Mouse (Mus musculus) CH12F3 (cell line): Measurements from ENCODE around the gene Efcab5.
"Not testable (repeated sequence)": the region's sequence is repeated elsewhere in the genome, so short reads cannot be mapped to it uniquely, and the experiment has no call there.

Source experiments
- in situ Hi-C: fragments of 300-500 bp; cut with MboI; formaldehyde crosslinking; loops from 2 replicates; pipeline ENCODE4 v1.14.3; 2020; ENCODE audit warnings: low sequenced_read_pairs

Gene Efcab5

GRCm38 (mm10) chr11:77180886-77181285 is 7.9 kb downstream of the Efcab5 start:
- in situ Hi-C loops: no loop called here

GRCm38 (mm10) chr11:77179771-77180170 is 9.0 kb downstream of the Efcab5 start:
- in situ Hi-C loops: no loop called here

- in situ Hi-C loops: no loop called here
These were observed 14.2 kb downstream of the Efcab5 start for GRCm38 (mm10) chr11:77174531-77174930.

GRCm38 (mm10) chr11:77173731-77174130 is 15.0 kb downstream of the Efcab5 start:
- in situ Hi-C loops: no loop called here

- in situ Hi-C loops: no loop called here
These were observed 28.0 kb downstream of the Efcab5 start for GRCm38 (mm10) chr11:77160744-77161143.

- in situ Hi-C loops: no loop called here
These were observed 28.4 kb downstream of the Efcab5 start for GRCm38 (mm10) chr11:77160341-77160740.

- in situ Hi-C loops: no loop called here
These were observed 34.6 kb downstream of the Efcab5 start for GRCm38 (mm10) chr11:77154214-77154613.

- in situ Hi-C loops: no loop called here
These were observed 38.0 kb downstream of the Efcab5 start for GRCm38 (mm10) chr11:77150806-77151205.

GRCm38 (mm10) chr11:77149783-77150630 is 38.8 kb downstream of the Efcab5 start:
- in situ Hi-C loops: not testable (repeated sequence)

- in situ Hi-C loops: no loop called here
These were observed 40.0 kb downstream of the Efcab5 start for GRCm38 (mm10) chr11:77148774-77149173.

GRCm38 (mm10) chr11:77147753-77148152 is 41.0 kb downstream of the Efcab5 start:
- in situ Hi-C loops: no loop called here

GRCm38 (mm10) chr11:77145423-77145822 is 43.3 kb downstream of the Efcab5 start:
- in situ Hi-C loops: no loop called here

GRCm38 (mm10) chr11:77141938-77142337 is 46.8 kb downstream of the Efcab5 start:
- in situ Hi-C loops: no loop called here

GRCm38 (mm10) chr11:77139976-77140375 is 48.8 kb downstream of the Efcab5 start:
- in situ Hi-C loops: no loop called here

- in situ Hi-C loops: no loop called here
These were observed 55.3 kb downstream of the Efcab5 start for GRCm38 (mm10) chr11:77133450-77133849.

- in situ Hi-C loops: no loop called here
These were observed 56.2 kb downstream of the Efcab5 start for GRCm38 (mm10) chr11:77132580-77132979.

- in situ Hi-C loops: no loop called here
These were observed 60.2 kb downstream of the Efcab5 start for GRCm38 (mm10) chr11:77128562-77128961.

- in situ Hi-C loops: no loop called here
These were observed 77.6 kb downstream of the Efcab5 start for GRCm38 (mm10) chr11:77111141-77111540.

- in situ Hi-C loops: no loop called here
These were observed 80.3 kb downstream of the Efcab5 start for GRCm38 (mm10) chr11:77108442-77108841.

GRCm38 (mm10) chr11:77107872-77108271 is 80.9 kb downstream of the Efcab5 start:
- in situ Hi-C loops: not testable (repeated sequence)

GRCm38 (mm10) chr11:77106961-77107360 is 81.8 kb downstream of the Efcab5 start:
- in situ Hi-C loops: no loop called here

- in situ Hi-C loops: loop anchor here (5.0 kb wide), 1 partner anchor 207 kb away; no protein-coding TSS in a partner anchor
These were observed 88.4 kb downstream of the Efcab5 start for GRCm38 (mm10) chr11:77100137-77100937.
